Mouse (Mus musculus): ENCODE measurements around the gene Mccc1. TPM values are rescaled to one million over a fixed set of nuclear protein-coding genes. Genes with fewer than 3 reads are reported as not detected.
A peak's percentile ranks its signal among the peaks of the same experiment; 100 is the strongest.

Gene Mccc1
- total and polyA plus RNA-seq, 3 experiments: 10.0 to 30.0 (median 13.4) TPM

- peaks cover 0 to 8% of the 10 kb centered on the region in 2 experiments; a peak in 1 of 4 replicates for H3K4me1 ChIP-seq (ENCODE audit: control insufficient read depth in 1 of 2, insufficient read depth in 2 of 2)
- in situ Hi-C loops (cut with MboI; ENCODE audit: low pct_ligation_motif_present, low pct_unique_long_range_greater_than_20kb, low sequenced_read_pairs) (no loop called here), dilution Hi-C loops (cut with MboI; ENCODE audit: extremely low pct_ligation_motif_present, extremely low pct_unique_long_range_greater_than_20kb, low sequenced_read_pairs) (no loop called here)
- H3K9me3 ChIP-seq (replicated peaks; ENCODE audit: low read length): peaks cover 3% of the 10 kb centered on the region
- TF ChIP-seq SMC3 (IDR thresholded peaks at IDR 0.05; ENCODE audit: low read depth, low read length): no peak
- TF ChIP-seq MAZ (IDR thresholded peaks at IDR 0.05; ENCODE audit: low read depth, low read length): no peak
- no peak for TF ChIP-seq USF2 (conservative IDR thresholded peaks at IDR 0.05; ENCODE audit: low read depth, low read length)
- no peak for TF ChIP-seq MXI1 (IDR thresholded peaks at IDR 0.05; ENCODE audit: low read depth, low read length)
- TF ChIP-seq ELF1 (IDR thresholded peaks at IDR 0.05; ENCODE audit: low read depth, low read length): no peak
- TF ChIP-seq ZKSCAN1 (IDR thresholded peaks at IDR 0.05; ENCODE audit: borderline replicate concordance, low read depth, low read length): no peak
- TF ChIP-seq CHD2 (IDR thresholded peaks at IDR 0.05; ENCODE audit: low read length): no peak
- TF ChIP-seq TBP (conservative IDR thresholded peaks at IDR 0.05; ENCODE audit: low read depth, low read length): no peak
- TF ChIP-seq E2F4 (IDR thresholded peaks at IDR 0.05; ENCODE audit: insufficient replicate concordance, low read depth, low read length): no peak
- H3K79me2 ChIP-seq (replicated peaks; ENCODE audit: control insufficient read depth, extremely low read depth, insufficient read depth, poor library complexity, severe bottlenecking): no peaks in the 10 kb centered on the region; the same call in 1 of the 2 replicates
- no peak overlapping the region for H3K4me3 ChIP-seq (replicated peaks in 1 of 3; ENCODE audit: low read depth in 2 of 3, low read length in 2 of 3, poor library complexity in 1 of 3)
- no peak for DNase-seq (ENCODE audit: extremely low read depth)
- no peak overlapping the region for H3K27ac ChIP-seq (ENCODE audit: insufficient read depth, low read depth)
- no peak overlapping the region for H3K4me2 ChIP-seq (ENCODE audit: insufficient read depth, low read depth, poor library complexity, severe bottlenecking)
- no peaks in the 10 kb centered on the region for H3K36me3 ChIP-seq (replicated peaks in 1 of 2; ENCODE audit: control insufficient read depth in 1 of 2, insufficient read depth in 1 of 2, low read length in 1 of 2)
- no peak overlapping the region for H3K9ac ChIP-seq (ENCODE audit: insufficient read depth, low read depth)
- no peaks in the 10 kb centered on the region for H3K27me3 ChIP-seq (replicated peaks)
These were observed 3.8 kb upstream of the Mccc1 start for GRCm38 (mm10) chr3:36004028-36004895.

DNA sequence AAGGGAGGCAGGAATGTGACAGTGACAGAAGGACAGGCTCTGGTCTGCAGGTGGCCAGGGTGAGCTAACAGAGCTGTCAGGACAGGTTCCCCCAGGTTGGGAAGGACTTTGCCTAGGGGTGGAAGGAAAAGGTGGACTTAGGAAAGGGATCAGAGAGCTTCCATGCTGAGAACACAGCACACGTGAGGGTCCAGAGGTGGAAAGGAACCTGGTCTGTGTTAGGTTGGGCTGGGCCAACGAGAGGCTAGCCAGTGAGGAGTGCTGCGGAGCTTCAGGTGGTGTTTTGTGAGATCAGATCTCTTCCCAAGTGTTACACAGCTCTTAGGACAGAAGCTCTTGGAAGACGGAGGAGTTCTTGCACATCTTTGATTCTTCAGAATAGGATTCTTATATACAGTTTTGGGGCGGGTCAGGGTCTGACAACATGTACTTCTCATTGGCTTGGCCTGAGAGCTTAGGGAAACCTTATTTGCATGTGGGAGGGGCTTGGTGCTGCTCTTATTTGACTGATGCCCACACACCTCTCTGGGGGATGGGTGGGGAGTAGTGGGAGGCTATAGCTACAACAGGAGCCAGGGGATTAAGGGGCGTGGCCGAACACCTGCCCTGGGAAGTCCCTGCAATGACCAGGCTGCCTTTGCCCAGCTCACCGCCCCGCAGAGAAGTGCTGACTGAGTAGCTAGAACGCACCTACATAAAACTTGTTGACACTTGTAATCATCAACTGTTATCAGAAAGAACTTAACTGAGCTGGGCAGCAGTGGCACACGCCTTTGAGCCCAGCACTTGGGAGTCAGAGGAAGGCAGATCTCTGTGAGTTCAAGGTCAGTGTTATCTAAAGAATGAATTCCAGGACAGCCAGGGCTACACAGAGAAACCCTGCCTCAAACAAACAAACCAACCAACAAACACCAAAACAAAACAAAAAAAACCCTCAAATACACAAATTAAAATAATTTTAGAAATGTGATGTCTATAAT is 5.6 kb downstream of the Mccc1 start:
- Histone ChIP-seq H3K9ac (ENCODE audit: insufficient read depth, low read depth) (no peak overlapping the region), H3K27ac (ENCODE audit: insufficient read depth, low read depth) (no peak overlapping the region), H3K4me2 (ENCODE audit: insufficient read depth, low read depth, poor library complexity, severe bottlenecking) (no peak overlapping the region), H3K9me3 (replicated peaks; ENCODE audit: low read length) (no peaks in the 10 kb centered on the region), H3K79me2 (replicated peaks; ENCODE audit: control insufficient read depth, extremely low read depth, insufficient read depth, poor library complexity, severe bottlenecking) (no peaks in the 10 kb centered on the region; the same call in 1 of the 2 replicates), H3K4me3 (replicated peaks in 1 of 3; ENCODE audit: low read depth in 2 of 3, low read length in 2 of 3, poor library complexity in 1 of 3) (no peak overlapping the region), H3K36me3 (replicated peaks in 1 of 2; ENCODE audit: control insufficient read depth in 1 of 2, insufficient read depth in 1 of 2, low read length in 1 of 2) (peaks cover 12 to 46% of the 10 kb centered on the region in 2 experiments), H3K4me1 (ENCODE audit: control insufficient read depth in 1 of 2, insufficient read depth in 2 of 2) (peaks cover 0 to 16% of the 10 kb centered on the region in 2 experiments; a peak in 2 of 4 replicates), H3K27me3 (replicated peaks) (no peaks in the 10 kb centered on the region)
- TF ChIP-seq ZC3H11A (IDR thresholded peaks at IDR 0.05; ENCODE audit: low read depth, low read length) (no peak), IRF4 (IDR thresholded peaks at IDR 0.05; ENCODE audit: low read depth, low read length) (no peak), CHD1 (IDR thresholded peaks at IDR 0.05; ENCODE audit: low read depth, low read length) (no peak)
- in situ Hi-C loops (cut with MboI; ENCODE audit: low pct_ligation_motif_present, low pct_unique_long_range_greater_than_20kb, low sequenced_read_pairs): no loop called here
- DNase-seq (ENCODE audit: extremely low read depth): peak; percentile 24
- dilution Hi-C loops (cut with MboI; ENCODE audit: extremely low pct_ligation_motif_present, extremely low pct_unique_long_range_greater_than_20kb, low sequenced_read_pairs): no loop called here
